Mouse (Mus musculus) midbrain, embryonic 11.5 days (tissue): ENCODE measurements around the gene Ablim1. TPM values are rescaled to one million over a fixed set of nuclear protein-coding genes. Genes with fewer than 3 reads are reported as not detected.

ENCODE experiments used
- ATAC-seq: fragments of 200-750 bp; cut with Nextera tagmentation; 2 replicates; pipeline ENCODE4 v1.8.0; 2017; ENCODE audit warnings: moderate TSS enrichment, moderate library complexity; ENCODE audit not compliant: low FRiP score
- DNase-seq: peaks from one replicate; pipeline ENCODE4 v3.0.0; 2015; ENCODE audit warnings: low spot score; ENCODE audit errors: missing footprints
- H3K27ac ChIP-seq: fragments of 300-500 bp; sonication (generic); 2 replicates; pipeline ENCODE4 v1.5.1; 2014; ENCODE audit warnings: low read depth, low read length
- H3K27me3 ChIP-seq: fragments of 300-500 bp; sonication (generic); 2 replicates; pipeline ENCODE4 v1.6.1; 2014; ENCODE audit warnings: mild to moderate bottlenecking, low read length, moderate library complexity, mixed read lengths; ENCODE audit not compliant: control insufficient read depth, insufficient read depth
- H3K36me3 ChIP-seq: fragments of 300-500 bp; sonication (generic); 2 replicates; pipeline ENCODE4 v1.6.1; 2014; ENCODE audit warnings: mild to moderate bottlenecking, low read length, moderate library complexity, mixed read lengths; ENCODE audit not compliant: control insufficient read depth, insufficient read depth
- H3K4me1 ChIP-seq: fragments of 300-500 bp; sonication (generic); 2 replicates; pipeline ENCODE4 v1.6.1; 2014; ENCODE audit warnings: low read length; ENCODE audit not compliant: control insufficient read depth, insufficient read depth
- H3K4me2 ChIP-seq: fragments of 300-500 bp; sonication (generic); 2 replicates; pipeline ENCODE4 v1.6.1; 2014; ENCODE audit warnings: mild to moderate bottlenecking, moderate library complexity
- H3K4me3 ChIP-seq: fragments of 300-500 bp; sonication (generic); 2 replicates; pipeline ENCODE4 v1.5.1; 2014; ENCODE audit warnings: low read depth, low read length
- H3K9ac ChIP-seq: fragments of 300-500 bp; sonication (generic); 2 replicates; pipeline ENCODE4 v1.6.1; 2014; ENCODE audit warnings: low read length
- H3K9me3 ChIP-seq: fragments of 300-500 bp; sonication (generic); 2 replicates; pipeline ENCODE4 v1.6.1; 2016; ENCODE audit warnings: low read length; ENCODE audit not compliant: control insufficient read depth
- WGBS: fragments of 180-500 bp; shearing (Covaris S2); extraction: QIAGEN DNeasy Blood & Tissue Kit; methylation state at CpG from one replicate; pipeline ENCODE4 v1.1.7; 2014; 5-methylcytosine and 5-hydroxymethylcytosine counted together
- polyA plus RNA-seq: library from polyadenylated mRNA; unstranded; fragments of >200 nt; fragmentation: Nextera tagmentation; extraction: Ambion mirVana; gene quantifications from 2 replicates; pipeline ENCODE4 v1.2.1, GENCODE M21; 2014

Gene Ablim1
- polyA plus RNA-seq, 1 experiment from 2014 or later = 18.3 TPM

DNA sequence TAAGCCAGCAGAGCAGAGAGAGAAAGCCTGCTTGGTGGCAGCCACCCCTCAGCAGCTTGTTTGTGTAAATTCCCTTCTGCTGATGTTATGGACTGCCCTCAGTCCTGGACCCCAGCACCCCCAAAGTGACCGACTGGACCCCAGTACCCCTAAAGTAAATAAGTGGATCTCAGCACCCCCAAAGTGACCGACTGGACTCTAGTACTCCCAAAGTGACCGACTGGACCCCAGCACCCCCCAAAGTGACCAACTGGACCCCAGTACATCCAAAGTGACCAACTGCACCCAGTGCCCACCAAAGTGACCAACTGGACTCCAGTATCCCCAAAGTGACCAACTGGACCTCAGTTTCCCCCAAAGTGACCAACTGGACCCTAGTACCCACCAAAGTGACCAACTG is 208.7 kb downstream of the Ablim1 start:
- Histone ChIP-seq H3K27me3 (no peaks in the 10 kb centered on the region), H3K27ac (no peak overlapping the region), H3K4me2 (no peak overlapping the region), H3K36me3 (no peaks in the 10 kb centered on the region), H3K4me3 (no peak overlapping the region), H3K9me3 (no peaks in the 10 kb centered on the region), H3K4me1 (no peaks in the 10 kb centered on the region), H3K9ac (no peak overlapping the region)
- DNase-seq = no peak
- ATAC-seq = no peak
- 85% methylated on average over 3 of the region's 3 CpGs for WGBS

GRCm38 (mm10) chr19:57105156-57105555 is 209.6 kb downstream of the Ablim1 start:
- DNase-seq = no peak
- no peak overlapping the region for H3K27ac ChIP-seq
- no peaks in the 10 kb centered on the region for H3K36me3 ChIP-seq
- H3K9me3 ChIP-seq = no peaks in the 10 kb centered on the region
- no peaks in the 10 kb centered on the region for H3K27me3 ChIP-seq
- H3K4me2 ChIP-seq = no peak overlapping the region
- no peak overlapping the region for H3K9ac ChIP-seq
- no peak overlapping the region for H3K4me3 ChIP-seq
- ATAC-seq = no peak
- H3K4me1 ChIP-seq = no peaks in the 10 kb centered on the region
- WGBS = 69% methylated on average over 6 of the region's 6 CpGs

- Histone ChIP-seq H3K4me2 (no peak overlapping the region), H3K27ac (no peak overlapping the region), H3K27me3 (no peaks in the 10 kb centered on the region), H3K4me1 (no peaks in the 10 kb centered on the region), H3K4me3 (no peak overlapping the region), H3K9ac (no peak overlapping the region), H3K9me3 (no peaks in the 10 kb centered on the region), H3K36me3 (no peaks in the 10 kb centered on the region)
- WGBS = 65% methylated on average over 5 of the region's 5 CpGs
- ATAC-seq = no peak
- no peak for DNase-seq
Measured at GRCm38 (mm10) chr19:57104171-57104748, 210.5 kb downstream of the Ablim1 start.

DNA sequence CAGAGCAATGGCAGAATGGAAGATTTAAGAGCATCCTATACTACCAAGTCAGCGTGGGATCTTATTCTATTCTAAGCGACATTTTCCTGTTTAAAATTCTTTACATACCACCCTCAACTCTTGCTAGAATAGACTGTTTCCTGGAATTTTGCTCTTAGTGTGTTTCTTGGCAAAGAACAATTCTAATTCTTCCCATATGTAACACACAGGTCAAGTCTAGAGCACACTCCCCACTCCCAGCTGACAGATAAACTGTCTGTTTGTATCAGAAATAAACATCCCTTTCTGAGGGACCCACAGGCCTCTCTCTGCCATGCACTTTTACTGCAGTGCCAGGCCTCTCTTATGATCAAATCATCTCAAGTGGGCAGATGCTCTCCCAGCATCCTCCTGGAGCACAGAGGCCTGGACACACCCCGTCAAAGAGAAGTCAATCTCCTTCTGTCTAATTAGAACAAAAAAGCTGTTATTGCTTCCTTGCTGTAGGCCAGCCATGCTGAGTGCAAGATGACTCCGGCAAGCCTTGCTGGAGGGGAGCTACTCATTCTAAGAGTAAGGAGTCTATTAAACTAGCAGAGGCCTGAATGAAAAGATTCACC is 211.3 kb downstream of the Ablim1 start:
- Histone ChIP-seq H3K27me3 (no peaks in the 10 kb centered on the region), H3K27ac (no peak overlapping the region), H3K4me1 (no peaks in the 10 kb centered on the region), H3K36me3 (no peaks in the 10 kb centered on the region), H3K9ac (no peak overlapping the region), H3K9me3 (no peaks in the 10 kb centered on the region), H3K4me3 (no peak overlapping the region), H3K4me2 (no peak overlapping the region)
- DNase-seq (no peak), ATAC-seq (no peak)
- 74% methylated on average over 4 of the region's 4 CpGs for WGBS

DNA sequence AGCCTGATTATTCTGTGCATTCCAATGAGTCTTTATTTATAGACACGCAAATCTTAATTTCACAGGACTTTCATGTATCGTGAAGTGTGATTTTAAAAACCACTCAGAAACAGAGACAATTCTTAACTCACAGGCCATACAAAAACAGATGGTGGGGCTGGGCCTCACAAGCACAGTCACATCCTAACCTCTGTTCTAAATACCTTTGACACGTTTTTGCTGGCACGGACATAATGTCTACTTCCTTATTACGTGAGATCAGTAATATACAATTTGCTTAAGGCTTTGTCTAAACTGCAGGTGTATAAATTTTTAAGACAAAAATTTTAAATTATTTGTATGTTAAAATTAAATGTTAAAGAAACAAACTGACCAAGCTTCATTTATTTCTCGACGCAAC is 212.7 kb downstream of the Ablim1 start:
- H3K9ac ChIP-seq = no peak overlapping the region
- no peak overlapping the region for H3K4me3 ChIP-seq
- no peaks in the 10 kb centered on the region for H3K9me3 ChIP-seq
- H3K36me3 ChIP-seq = no peaks in the 10 kb centered on the region
- no peak overlapping the region for H3K27ac ChIP-seq
- no peaks in the 10 kb centered on the region for H3K27me3 ChIP-seq
- H3K4me2 ChIP-seq = no peak overlapping the region
- no peaks in the 10 kb centered on the region for H3K4me1 ChIP-seq
- ATAC-seq = no peak
- 94% methylated on average over 7 of the region's 7 CpGs for WGBS
- DNase-seq = no peak

GRCm38 (mm10) chr19:57100753-57101446 is 213.8 kb downstream of the Ablim1 start:
- 96% methylated on average over 11 of the region's 11 CpGs for WGBS

DNA sequence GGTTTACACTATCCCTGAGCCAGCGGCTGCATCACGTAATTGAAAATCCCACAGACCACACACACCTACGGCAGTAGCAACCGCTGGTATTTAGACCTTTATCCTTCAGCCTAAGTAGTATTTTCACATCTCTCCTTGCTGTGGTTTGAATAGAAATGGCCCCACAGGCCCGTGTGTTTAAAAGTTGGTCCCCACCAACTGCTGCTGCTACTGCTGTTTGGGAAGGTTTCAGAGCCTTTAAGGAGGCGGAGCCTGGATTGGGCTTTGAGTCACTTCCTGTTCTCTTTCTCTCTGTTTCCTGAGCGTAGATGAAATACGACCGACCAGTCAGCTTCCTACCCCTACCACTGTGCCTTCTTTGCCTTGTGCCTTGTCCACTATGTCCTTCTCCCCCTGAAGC is 214.7 kb downstream of the Ablim1 start:
- no peak overlapping the region for H3K27ac ChIP-seq
- DNase-seq = no peak
- no peaks in the 10 kb centered on the region for H3K27me3 ChIP-seq
- H3K4me1 ChIP-seq = no peaks in the 10 kb centered on the region
- no peak overlapping the region for H3K4me3 ChIP-seq
- H3K9ac ChIP-seq = no peak overlapping the region
- no peak for ATAC-seq
- H3K36me3 ChIP-seq = no peaks in the 10 kb centered on the region
- H3K9me3 ChIP-seq = no peaks in the 10 kb centered on the region
- H3K4me2 ChIP-seq = no peak overlapping the region
- 93% methylated on average over 9 of the region's 9 CpGs for WGBS

More at GRCm38 (mm10) chr19:57100753-57101446, 213.8 kb downstream of the Ablim1 start:
- Histone ChIP-seq H3K9ac (no peak overlapping the region), H3K36me3 (no peaks in the 10 kb centered on the region), H3K4me1 (no peaks in the 10 kb centered on the region), H3K27ac (no peak overlapping the region), H3K27me3 (no peaks in the 10 kb centered on the region), H3K4me2 (no peak overlapping the region), H3K9me3 (no peaks in the 10 kb centered on the region), H3K4me3 (no peak overlapping the region)
- no peak for DNase-seq
- no peak for ATAC-seq

DNA sequence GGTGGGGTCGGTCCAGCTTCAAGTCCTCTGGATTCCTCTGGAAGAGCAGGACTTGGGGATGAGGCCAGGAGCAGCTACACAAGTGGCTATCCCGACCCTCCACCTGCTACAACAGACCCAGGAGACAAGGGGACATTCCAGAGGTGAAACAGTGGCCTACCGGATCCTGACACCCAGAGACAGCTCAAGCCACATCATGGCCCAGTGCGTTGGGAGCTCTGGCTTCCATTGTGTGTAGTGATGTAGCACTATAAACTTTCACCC is 215.7 kb downstream of the Ablim1 start:
- Histone ChIP-seq H3K4me2 (no peak overlapping the region), H3K36me3 (no peaks in the 10 kb centered on the region), H3K9me3 (no peaks in the 10 kb centered on the region), H3K4me3 (no peak overlapping the region), H3K27me3 (no peaks in the 10 kb centered on the region), H3K9ac (no peak overlapping the region), H3K4me1 (no peaks in the 10 kb centered on the region), H3K27ac (no peak overlapping the region)
- DNase-seq = no peak
- 90% methylated on average over 4 of the region's 4 CpGs for WGBS
- no peak for ATAC-seq

DNA sequence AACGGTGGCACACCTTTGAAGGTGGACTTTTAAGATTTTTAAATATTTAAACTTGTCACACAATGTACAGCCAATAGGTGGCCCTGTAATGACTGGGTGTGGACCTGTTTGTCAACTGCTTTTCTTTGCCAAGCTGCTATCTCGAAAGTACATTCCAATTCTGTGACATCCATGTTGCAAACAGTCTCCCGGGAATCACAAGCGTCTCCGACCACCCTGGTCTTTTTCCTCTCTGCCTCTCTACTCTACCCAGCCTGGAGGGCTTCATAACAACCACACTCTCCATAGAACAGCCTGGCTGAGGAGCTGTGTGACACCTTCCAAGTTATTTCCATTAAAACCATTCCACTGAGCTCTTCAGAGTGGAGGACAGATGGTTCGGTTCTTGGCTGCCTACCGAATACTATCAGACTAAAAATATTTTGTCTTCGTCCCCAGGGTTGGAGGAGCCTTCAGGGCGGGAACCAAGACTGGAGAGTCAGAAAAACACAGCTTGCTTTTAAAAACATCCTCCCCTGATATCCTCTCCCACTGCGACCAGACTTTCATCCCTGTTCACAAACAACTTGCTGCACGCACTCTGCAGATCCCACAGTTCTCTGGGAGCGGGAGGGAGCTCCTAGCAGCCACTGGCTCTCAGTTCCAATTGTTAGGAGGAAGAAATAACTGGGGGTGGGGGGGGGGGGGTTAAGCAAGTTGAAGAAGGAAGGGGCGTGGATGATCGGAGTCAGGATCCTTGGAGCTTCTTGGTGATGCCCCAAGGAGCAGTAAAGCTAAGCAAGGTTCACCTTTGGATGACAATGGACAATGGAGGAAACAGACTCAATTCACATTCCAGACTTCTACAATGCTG is 216.3 kb downstream of the Ablim1 start:
- H3K36me3 ChIP-seq = no peaks in the 10 kb centered on the region
- DNase-seq (no peak), ATAC-seq (no peak)
- no peak overlapping the region for H3K4me3 ChIP-seq
- H3K4me2 ChIP-seq = no peak overlapping the region
- 83% methylated on average over 14 of the region's 14 CpGs for WGBS
- H3K9ac ChIP-seq = no peak overlapping the region
- no peaks in the 10 kb centered on the region for H3K9me3 ChIP-seq
- H3K4me1 ChIP-seq = no peaks in the 10 kb centered on the region
- no peak overlapping the region for H3K27ac ChIP-seq
- no peaks in the 10 kb centered on the region for H3K27me3 ChIP-seq
